14 mouse cellular contexts compared by ENCODE assay signal in genomic region chr2:3958711-3959110, GRCm38 (mm10). TPM values are rescaled to one million over a fixed set of nuclear protein-coding genes. Genes with fewer than 3 reads are reported as not detected.
DNase-seq lines count a peak whose midpoint lies in the region; ATAC-seq and TF ChIP-seq lines count a peak whose summit lies in the region.
"Had no signal": no experiment of that assay in that cellular context is flagged by ENCODE, and none has a peak within 500 bp of the region (broad histone marks: within the 10 kb centered on the region; RNA-seq: fewer than 3 reads in every experiment).

No protein-coding gene starts in this region.

- WGBS in embryonic facial prominence, embryonic 13.5 days: 72% methylated on average over 4 of the region's 4 CpGs
- WGBS in embryonic facial prominence, embryonic 10.5 days: 84% methylated on average over 4 of the region's 4 CpGs
- 46% methylated on average over 4 of the region's 4 CpGs for WGBS in forebrain, embryonic 15.5 days
- 81% methylated on average over 4 of the region's 4 CpGs for WGBS in forebrain, embryonic 11.5 days
- 31% methylated on average over 4 of the region's 4 CpGs for WGBS in forebrain, postnatal 0 days
- WGBS in heart, adult 2 months: 81% methylated on average over 4 of the region's 4 CpGs

- H3K4me2 ChIP-seq in embryonic facial prominence, embryonic 13.5 days: peak overlapping the region; percentile 47; the same call in 1 of the 2 replicates
- no peak overlapping the region for H3K4me2 ChIP-seq in forebrain, embryonic 15.5 days (replicated peaks)
- H3K4me2 ChIP-seq in forebrain, embryonic 11.5 days (ENCODE audit: low read depth, low read length, severe bottlenecking): no peak overlapping the region
- H3K4me2 ChIP-seq in forebrain, postnatal 0 days (ENCODE audit: low read depth): no peak overlapping the region; the same call in none of the 2 replicates

- H3K36me3 ChIP-seq in embryonic facial prominence, embryonic 13.5 days: no peaks in the 10 kb centered on the region
- H3K36me3 ChIP-seq in embryonic facial prominence, embryonic 10.5 days (replicated peaks): no peaks in the 10 kb centered on the region
- no peaks in the 10 kb centered on the region for H3K36me3 ChIP-seq in forebrain, embryonic 15.5 days
- H3K36me3 ChIP-seq in forebrain, embryonic 11.5 days (ENCODE audit: control insufficient read depth, insufficient read depth, low read length): no peaks in the 10 kb centered on the region
- H3K36me3 ChIP-seq in forebrain, postnatal 0 days (ENCODE audit: insufficient read depth): no peaks in the 10 kb centered on the region
- H3K36me3 ChIP-seq in heart, adult 2 months (ENCODE audit: control insufficient read depth, insufficient read depth, low read length): no peaks in the 10 kb centered on the region
- H3K36me3 ChIP-seq: embryonic facial prominence, embryonic 15.5 days; hindbrain, embryonic 12.5 days had no signal

- ATAC-seq in embryonic facial prominence, embryonic 13.5 days (ENCODE audit: insufficient number of reproducible peaks, insufficient read depth, low FRiP score, low TSS enrichment, low read depth): no peak
- peak; percentile 80 for ATAC-seq in forebrain, embryonic 15.5 days (replicated peaks)
- no peak for ATAC-seq in forebrain, embryonic 11.5 days (replicated peaks; ENCODE audit: low FRiP score)
- peak; percentile 83 for ATAC-seq in forebrain, postnatal 0 days
- ATAC-seq: activated CD4-positive, CD25-positive, alpha-beta regulatory T cell, adult 4 months; inflammation-experienced regulatory T-cells, adult 6 months had no signal

- H3K9ac ChIP-seq in embryonic facial prominence, embryonic 13.5 days: no peak overlapping the region
- H3K9ac ChIP-seq in forebrain, embryonic 15.5 days (replicated peaks): no peak overlapping the region
- no peak overlapping the region for H3K9ac ChIP-seq in forebrain, embryonic 11.5 days (ENCODE audit: low read length)
- H3K9ac ChIP-seq in forebrain, postnatal 0 days: 0 out of 2 replicates have a peak overlapping the region, but pooled peaks have one; percentile 4
- no peak overlapping the region for H3K9ac ChIP-seq in heart, adult 2 months (ENCODE audit: low read depth, low read length)
- H3K9ac ChIP-seq: embryonic facial prominence, embryonic 15.5 days; hindbrain, embryonic 12.5 days had no signal

- no peaks in the 10 kb centered on the region; the same call in 1 of the 2 replicates for H3K27me3 ChIP-seq in embryonic facial prominence, embryonic 13.5 days
- no peaks in the 10 kb centered on the region for H3K27me3 ChIP-seq in embryonic facial prominence, embryonic 10.5 days (replicated peaks; ENCODE audit: low read depth, poor library complexity, severe bottlenecking)
- H3K27me3 ChIP-seq in forebrain, embryonic 15.5 days: no peaks in the 10 kb centered on the region
- no peaks in the 10 kb centered on the region for H3K27me3 ChIP-seq in forebrain, embryonic 11.5 days (ENCODE audit: control insufficient read depth, insufficient read depth, low read length)
- H3K27me3 ChIP-seq in forebrain, postnatal 0 days (ENCODE audit: insufficient read depth, low read length): no peaks in the 10 kb centered on the region
- H3K27me3 ChIP-seq in heart, adult 2 months (ENCODE audit: control insufficient read depth, insufficient read depth, low read length): no peaks in the 10 kb centered on the region
- H3K27me3 ChIP-seq: embryonic facial prominence, embryonic 15.5 days; hindbrain, embryonic 12.5 days had no signal

- no peak overlapping the region for H3K4me3 ChIP-seq in embryonic facial prominence, embryonic 13.5 days
- no peak overlapping the region for H3K4me3 ChIP-seq in embryonic facial prominence, embryonic 10.5 days
- no peak overlapping the region for H3K4me3 ChIP-seq in forebrain, embryonic 15.5 days
- H3K4me3 ChIP-seq in forebrain, embryonic 11.5 days (ENCODE audit: low read depth, low read length): no peak overlapping the region
- H3K4me3 ChIP-seq in forebrain, postnatal 0 days (ENCODE audit: low read depth, low read length): no peak overlapping the region
- H3K4me3 ChIP-seq in heart, adult 2 months: no peak overlapping the region
- H3K4me3 ChIP-seq: embryonic facial prominence, embryonic 15.5 days; hindbrain, embryonic 12.5 days had no signal

- no peak for DNase-seq in embryonic facial prominence, embryonic 10.5 days (ENCODE audit: low spot score)
- no peak for DNase-seq in forebrain, embryonic 11.5 days (ENCODE audit: low spot score)
- peak; percentile 3 for DNase-seq in brain, adult 2 months (ENCODE audit: low read depth, low spot score)
- peak; percentile 77 for DNase-seq in forebrain, postnatal 0 days
- DNase-seq in heart, adult 2 months: no peak
- DNase-seq: cerebellum, adult 11 months; gastrocnemius, postnatal 10 days; gastrocnemius, postnatal 36 days had no signal

- peaks cover 8% of the 10 kb centered on the region for H3K4me1 ChIP-seq in embryonic facial prominence, embryonic 13.5 days
- peaks cover 9% of the 10 kb centered on the region for H3K4me1 ChIP-seq in embryonic facial prominence, embryonic 10.5 days
- peaks cover 13% of the 10 kb centered on the region for H3K4me1 ChIP-seq in forebrain, embryonic 15.5 days
- H3K4me1 ChIP-seq in forebrain, embryonic 11.5 days (replicated peaks; ENCODE audit: control insufficient read depth, insufficient read depth, low read length): 0 out of 2 replicates have a peak, but pooled peaks cover 2% of the 10 kb centered on the region
- H3K4me1 ChIP-seq in forebrain, postnatal 0 days (ENCODE audit: insufficient read depth): peaks cover 10% of the 10 kb centered on the region; the same call in 1 of the 2 replicates
- H3K4me1 ChIP-seq in heart, adult 2 months (ENCODE audit: control insufficient read depth, insufficient read depth, low read length): no peaks in the 10 kb centered on the region
- H3K4me1 ChIP-seq: embryonic facial prominence, embryonic 15.5 days had no signal

- no peak for TF ChIP-seq POLR2A in heart, adult 2 months (IDR thresholded peaks at IDR 0.05; ENCODE audit: insufficient read depth, low read depth, low read length)

- H3K27ac ChIP-seq in embryonic facial prominence, embryonic 13.5 days: no peak overlapping the region
- H3K27ac ChIP-seq in embryonic facial prominence, embryonic 10.5 days (replicated peaks): no peak overlapping the region
- H3K27ac ChIP-seq in forebrain, embryonic 15.5 days (replicated peaks): peak overlapping the region; percentile 89
- H3K27ac ChIP-seq in forebrain, embryonic 11.5 days (ENCODE audit: low read depth, low read length): no peak overlapping the region
- peak overlapping the region; percentile 82 for H3K27ac ChIP-seq in forebrain, postnatal 0 days (ENCODE audit: low read depth, low read length)
- no peak overlapping the region for H3K27ac ChIP-seq in heart, adult 2 months
- H3K27ac ChIP-seq: embryonic facial prominence, embryonic 15.5 days; hindbrain, embryonic 12.5 days had no signal

- H3K9me3 ChIP-seq in embryonic facial prominence, embryonic 13.5 days: no peaks in the 10 kb centered on the region
- H3K9me3 ChIP-seq in embryonic facial prominence, embryonic 10.5 days: peaks cover 4% of the 10 kb centered on the region; the same call in 1 of the 2 replicates
- no peaks in the 10 kb centered on the region for H3K9me3 ChIP-seq in forebrain, embryonic 15.5 days
- no peaks in the 10 kb centered on the region for H3K9me3 ChIP-seq in forebrain, embryonic 11.5 days (ENCODE audit: control insufficient read depth, low read length)
- H3K9me3 ChIP-seq in forebrain, postnatal 0 days (ENCODE audit: low read length): no peaks in the 10 kb centered on the region
- H3K9me3 ChIP-seq: embryonic facial prominence, embryonic 15.5 days; hindbrain, embryonic 12.5 days had no signal

- no peak for TF ChIP-seq EP300 in heart, adult 2 months (IDR thresholded peaks at IDR 0.05; ENCODE audit: insufficient read depth, low read depth, low read length)

- no peak for TF ChIP-seq CTCF in forebrain, postnatal 0 days (IDR thresholded peaks at IDR 0.05; ENCODE audit: low read depth)
- TF ChIP-seq CTCF in heart, adult 2 months (IDR thresholded peaks at IDR 0.05): no peak

- intact Hi-C loops in heart, adult 2 months (cut with DNase I): no loop called here

- no peaks in the 10 kb centered on the region for H3K79me2 ChIP-seq in heart, adult 2 months (replicated peaks; ENCODE audit: control insufficient read depth, insufficient read depth, low read length)

RNA-seq across cellular contexts. Expression of gene Frmd4a, which starts 58.8 kb away (rescaled TPM):
- 50.8 and 58.6 TPM in 2 replicates for polyA plus RNA-seq in embryonic facial prominence, embryonic 13.5 days (2015; fragmentation: Nextera tagmentation; extraction: Ambion mirVana)
- polyA plus RNA-seq in embryonic facial prominence, embryonic 10.5 days (2016; fragmentation: Nextera tagmentation; extraction: Ambion mirVana): 42.5 and 48.8 TPM in 2 replicates
- 72.7 and 76.4 TPM in 2 replicates for polyA plus RNA-seq in forebrain, embryonic 15.5 days (2015; fragmentation: Nextera tagmentation; extraction: Ambion mirVana)
- 44.0 and 50.3 TPM in 2 replicates for polyA plus RNA-seq in forebrain, embryonic 11.5 days (2014; fragmentation: Nextera tagmentation; extraction: Ambion mirVana)
- 74.5 and 85.8 TPM in 2 replicates for total RNA-seq in forebrain, postnatal 0 days (2014; rRNA removed)
- polyA plus RNA-seq in forebrain, postnatal 0 days (2015; fragmentation: Nextera tagmentation; extraction: Ambion mirVana): 36.0 and 43.8 TPM in 2 replicates
- 10 to 100 TPM; 20.0 to 21.0 TPM for total RNA-seq in heart, adult 2 months (2021)
- polyA plus RNA-seq in heart, adult 2 months (2012; rRNA removed): 10.4 and 13.6 TPM in 2 replicates

Comparison
In these comparisons a context has a peak if more than half of its experiments do, and no peak if none do; other contexts are left out.
1. ATAC-seq: peak in forebrain, embryonic 15.5 days (single experiment) and forebrain, postnatal 0 days (single experiment); none in embryonic facial prominence, embryonic 13.5 days (single experiment) and forebrain, embryonic 11.5 days (single experiment).
2. H3K27ac ChIP-seq: peak in forebrain, embryonic 15.5 days (single experiment) and forebrain, postnatal 0 days (single experiment); none in embryonic facial prominence, embryonic 13.5 days (single experiment), embryonic facial prominence, embryonic 10.5 days (single experiment), forebrain, embryonic 11.5 days (single experiment) and heart, adult 2 months (single experiment).
3. DNase-seq: peak in brain, adult 2 months (single experiment) and forebrain, postnatal 0 days (single experiment); none in embryonic facial prominence, embryonic 10.5 days (single experiment), forebrain, embryonic 11.5 days (single experiment) and heart, adult 2 months (0 of 2).